Mouse (Mus musculus): ENCODE measurements around the gene Trim30d. TPM values are rescaled to one million over a fixed set of nuclear protein-coding genes. Genes with fewer than 3 reads are reported as not detected.

Trim30d gene
- polyA plus RNA-seq (2014; fragmentation: Illumina TruSeq; extraction: RNeasy Lipid Tissue Mini Kit (QIAGEN cat#74804); ENCODE audit: low read depth, low replicate concordance): 14.9 TPM

DNA sequence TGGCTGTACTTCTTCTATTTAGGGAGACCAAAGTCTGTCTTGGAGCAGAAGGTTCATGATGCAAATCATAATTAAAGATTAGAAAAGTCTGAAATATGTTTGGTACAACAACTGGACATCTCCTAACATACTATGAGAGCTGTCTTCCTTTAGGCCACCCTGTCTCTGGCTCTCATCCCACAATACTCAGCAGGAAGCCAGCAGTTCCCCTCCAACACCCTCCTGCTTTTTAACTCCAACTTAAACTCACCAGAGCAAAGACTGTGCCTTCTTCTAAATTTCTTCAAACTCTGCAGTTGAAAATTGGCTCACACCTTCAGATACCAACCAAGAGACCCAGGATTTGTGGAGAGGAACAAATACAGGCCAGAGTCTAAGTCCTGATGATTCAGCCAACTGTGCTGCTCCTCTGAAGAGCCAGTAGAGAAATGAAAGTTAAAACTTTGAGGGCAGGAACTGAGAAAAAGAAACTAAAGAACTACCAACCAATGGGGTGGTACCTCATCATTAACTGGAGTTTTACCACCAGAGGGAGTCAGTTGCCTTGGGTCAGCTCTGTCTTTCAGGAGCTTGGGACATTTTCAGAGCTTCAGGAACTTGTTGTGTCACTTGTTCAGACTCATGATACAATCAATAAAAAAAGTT lies at the start of gene Trim30d:
Trim30d (minus strand) TSS at position 429 of the 645 bp plus-strand sequence.

DNA sequence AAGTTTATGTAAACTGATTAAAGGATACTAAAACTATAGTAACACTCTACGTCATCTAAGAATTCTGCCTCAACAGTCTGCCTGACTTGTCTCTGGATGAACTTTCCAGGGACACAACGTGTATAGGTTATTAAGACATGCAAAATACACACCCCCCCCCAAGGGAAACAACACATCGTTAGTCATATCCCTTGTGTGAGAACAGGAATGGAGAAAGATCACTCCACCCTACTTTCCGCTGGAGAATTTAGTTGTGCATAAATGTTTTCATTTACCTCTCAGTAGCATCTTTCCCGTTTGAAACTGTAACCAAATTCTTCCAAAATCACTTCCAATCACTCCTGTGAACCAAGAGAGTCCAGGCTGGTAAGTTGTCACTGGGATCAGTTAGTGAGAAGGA lies 42.2 kb upstream of the Trim30d start, which contains the start of gene Olfr651:
Olfr651 (plus strand) TSS at position 301 of the 400 bp plus-strand sequence.

DNA sequence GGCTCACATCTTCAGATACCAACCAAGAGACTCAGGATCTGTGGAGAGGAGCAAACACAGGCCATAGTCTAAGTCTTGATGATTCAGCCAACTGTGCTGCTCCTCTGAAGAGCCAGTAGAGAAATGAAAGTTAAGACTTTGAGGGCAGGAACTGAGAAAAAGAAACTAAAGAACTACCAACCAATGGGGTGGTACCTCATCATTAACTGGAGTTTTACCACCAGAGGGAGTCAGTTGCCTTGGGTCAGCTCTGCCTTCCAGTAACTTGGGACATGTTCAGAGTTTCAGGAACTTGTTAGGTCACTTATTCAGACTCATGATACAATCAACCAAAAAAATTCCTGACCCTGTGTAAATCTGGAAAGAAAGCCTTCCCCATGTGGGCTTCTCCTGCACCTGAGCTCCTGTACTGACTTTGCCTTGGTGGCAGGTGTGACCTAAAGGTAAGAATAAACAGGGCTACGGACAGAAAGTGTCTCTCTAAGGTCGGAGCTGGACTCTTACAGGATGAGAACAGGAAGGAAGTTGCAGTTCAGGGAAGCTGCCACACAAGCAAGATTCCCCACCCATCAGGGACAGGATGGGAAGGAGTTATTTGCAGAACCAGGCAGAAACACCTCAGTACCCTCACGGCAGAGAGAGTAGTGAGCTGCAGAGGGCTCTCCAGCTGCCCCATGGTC lies 42.4 kb downstream of the Trim30d start, which contains the start of gene Trim30a:
Trim30a (minus strand) TSS at position 129 of the 680 bp plus-strand sequence.

Other genes starting within 250 kb of the Trim30d start
- gene Trim5, start 219.8 kb downstream of the Trim30d start, polyA plus RNA-seq (2014; fragmentation: Illumina TruSeq; extraction: RNeasy Lipid Tissue Mini Kit (QIAGEN cat#74804); ENCODE audit: low read depth, low replicate concordance): 3.6 TPM
- gene Trim12a, start 192.4 kb downstream of the Trim30d start, polyA plus RNA-seq (2014; fragmentation: Illumina TruSeq; extraction: RNeasy Lipid Tissue Mini Kit (QIAGEN cat#74804); ENCODE audit: low read depth, low replicate concordance): 16.4 TPM
- not detected for gene Trim34b, start 178.4 kb downstream of the Trim30d start, polyA plus RNA-seq (2014; fragmentation: Illumina TruSeq; extraction: RNeasy Lipid Tissue Mini Kit (QIAGEN cat#74804); ENCODE audit: low read depth, low replicate concordance)
- 14.0 TPM for gene Trim12c, start 154.5 kb downstream of the Trim30d start, polyA plus RNA-seq (2014; fragmentation: Illumina TruSeq; extraction: RNeasy Lipid Tissue Mini Kit (QIAGEN cat#74804); ENCODE audit: low read depth, low replicate concordance)
- 0.34 TPM for gene Trim30b, start 138.0 kb downstream of the Trim30d start, polyA plus RNA-seq (2014; fragmentation: Illumina TruSeq; extraction: RNeasy Lipid Tissue Mini Kit (QIAGEN cat#74804); ENCODE audit: low read depth, low replicate concordance)
- gene Trim30c, start 107.0 kb downstream of the Trim30d start, polyA plus RNA-seq (2014; fragmentation: Illumina TruSeq; extraction: RNeasy Lipid Tissue Mini Kit (QIAGEN cat#74804); ENCODE audit: low read depth, low replicate concordance): 0.29 TPM
- 14.2 TPM for gene Trim30a, start 42.7 kb downstream of the Trim30d start, polyA plus RNA-seq (2014; fragmentation: Illumina TruSeq; extraction: RNeasy Lipid Tissue Mini Kit (QIAGEN cat#74804); ENCODE audit: low read depth, low replicate concordance)
- gene Olfr651, start 42.3 kb upstream of the Trim30d start, polyA plus RNA-seq (2014; fragmentation: Illumina TruSeq; extraction: RNeasy Lipid Tissue Mini Kit (QIAGEN cat#74804); ENCODE audit: low read depth, low replicate concordance): not detected
- not detected for gene Olfr652, start 53.1 kb upstream of the Trim30d start, polyA plus RNA-seq (2014; fragmentation: Illumina TruSeq; extraction: RNeasy Lipid Tissue Mini Kit (QIAGEN cat#74804); ENCODE audit: low read depth, low replicate concordance)
- gene Olfr653, start 69.5 kb upstream of the Trim30d start, polyA plus RNA-seq (2014; fragmentation: Illumina TruSeq; extraction: RNeasy Lipid Tissue Mini Kit (QIAGEN cat#74804); ENCODE audit: low read depth, low replicate concordance): not detected
- not detected for gene Olfr654, start 79.2 kb upstream of the Trim30d start, polyA plus RNA-seq (2014; fragmentation: Illumina TruSeq; extraction: RNeasy Lipid Tissue Mini Kit (QIAGEN cat#74804); ENCODE audit: low read depth, low replicate concordance)
- not detected for gene Olfr655, start 93.9 kb upstream of the Trim30d start, polyA plus RNA-seq (2014; fragmentation: Illumina TruSeq; extraction: RNeasy Lipid Tissue Mini Kit (QIAGEN cat#74804); ENCODE audit: low read depth, low replicate concordance)
- gene Olfr656, start 106.1 kb upstream of the Trim30d start, polyA plus RNA-seq (2014; fragmentation: Illumina TruSeq; extraction: RNeasy Lipid Tissue Mini Kit (QIAGEN cat#74804); ENCODE audit: low read depth, low replicate concordance): not detected
- not detected for gene Olfr657, start 116.9 kb upstream of the Trim30d start, polyA plus RNA-seq (2014; fragmentation: Illumina TruSeq; extraction: RNeasy Lipid Tissue Mini Kit (QIAGEN cat#74804); ENCODE audit: low read depth, low replicate concordance)
- not detected for gene Olfr658, start 139.5 kb upstream of the Trim30d start, polyA plus RNA-seq (2014; fragmentation: Illumina TruSeq; extraction: RNeasy Lipid Tissue Mini Kit (QIAGEN cat#74804); ENCODE audit: low read depth, low replicate concordance)
- not detected for gene Olfr659, start 158.9 kb upstream of the Trim30d start, polyA plus RNA-seq (2014; fragmentation: Illumina TruSeq; extraction: RNeasy Lipid Tissue Mini Kit (QIAGEN cat#74804); ENCODE audit: low read depth, low replicate concordance)
- gene Olfr661, start 178.7 kb upstream of the Trim30d start, polyA plus RNA-seq (2014; fragmentation: Illumina TruSeq; extraction: RNeasy Lipid Tissue Mini Kit (QIAGEN cat#74804); ENCODE audit: low read depth, low replicate concordance): not detected

All from liver, adult 10 weeks (tissue).